Mouse (Mus musculus): ENCODE data around the gene Tmem266.

Gene Tmem266

DNA sequence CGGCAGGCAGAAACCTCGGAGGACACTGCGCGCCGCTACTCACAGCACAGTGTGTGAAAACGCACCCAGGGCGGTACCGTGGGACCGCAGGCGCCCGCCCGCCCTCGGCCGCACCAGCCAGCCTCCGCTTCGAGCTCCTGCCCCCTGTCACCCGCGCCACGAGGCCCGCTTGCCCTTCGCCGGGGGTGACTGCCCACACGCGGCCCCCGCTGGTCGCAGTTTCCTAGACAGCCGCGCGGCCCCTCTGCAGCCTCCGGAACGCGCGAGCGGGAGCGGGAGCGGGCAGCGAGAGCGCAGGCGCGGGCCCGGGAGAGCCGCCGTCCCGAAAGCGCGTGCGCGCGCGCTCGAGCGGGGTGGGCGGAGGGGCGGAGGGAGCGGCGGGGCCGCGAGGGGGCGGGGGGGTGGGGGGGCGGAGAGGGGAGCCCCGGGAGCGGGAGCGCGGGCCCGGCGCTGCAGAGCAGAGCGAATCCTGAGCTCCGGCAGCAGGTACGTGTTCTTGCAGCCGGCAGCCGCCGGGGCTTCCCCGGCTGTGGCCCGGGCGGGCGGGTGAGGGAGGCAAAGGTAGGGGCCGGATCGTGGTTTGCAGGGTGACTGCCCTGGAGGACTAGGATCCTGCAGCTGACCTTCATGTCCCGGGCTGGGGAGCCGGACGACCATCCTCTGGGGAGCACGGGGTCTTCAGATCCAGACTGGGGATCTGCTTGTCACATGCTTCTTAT, at the start of gene Tmem266, which contains the start of gene Nrg4:
Gene Tmem266 (plus strand): TSS at position 399 of the 719 bp plus-strand sequence.
Gene Nrg4 (minus strand): TSS at position 330 of the 719 bp plus-strand sequence.
- DNase-seq: peak; percentile 83

DNA sequence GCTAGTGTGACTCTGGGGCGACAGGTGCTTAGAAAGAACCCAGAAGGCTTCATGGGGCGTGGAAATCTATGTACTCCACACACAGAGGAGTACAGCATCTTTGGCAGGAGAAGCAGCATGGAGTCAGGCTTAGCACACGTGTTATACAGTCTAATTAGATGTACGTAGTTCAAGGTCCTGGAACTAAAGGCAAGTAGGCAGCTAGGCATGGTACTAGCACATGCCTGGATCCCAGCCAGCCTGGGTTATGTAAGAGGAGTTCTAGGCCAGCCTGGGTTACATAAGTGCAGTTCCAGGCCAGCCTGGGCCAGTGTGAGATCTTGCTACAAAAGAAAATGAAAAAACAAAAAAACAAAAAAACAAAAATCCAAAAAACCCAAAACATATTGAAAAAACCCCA, 49.2 kb upstream of the Tmem266 start:
- DNase-seq: no peak

DNA sequence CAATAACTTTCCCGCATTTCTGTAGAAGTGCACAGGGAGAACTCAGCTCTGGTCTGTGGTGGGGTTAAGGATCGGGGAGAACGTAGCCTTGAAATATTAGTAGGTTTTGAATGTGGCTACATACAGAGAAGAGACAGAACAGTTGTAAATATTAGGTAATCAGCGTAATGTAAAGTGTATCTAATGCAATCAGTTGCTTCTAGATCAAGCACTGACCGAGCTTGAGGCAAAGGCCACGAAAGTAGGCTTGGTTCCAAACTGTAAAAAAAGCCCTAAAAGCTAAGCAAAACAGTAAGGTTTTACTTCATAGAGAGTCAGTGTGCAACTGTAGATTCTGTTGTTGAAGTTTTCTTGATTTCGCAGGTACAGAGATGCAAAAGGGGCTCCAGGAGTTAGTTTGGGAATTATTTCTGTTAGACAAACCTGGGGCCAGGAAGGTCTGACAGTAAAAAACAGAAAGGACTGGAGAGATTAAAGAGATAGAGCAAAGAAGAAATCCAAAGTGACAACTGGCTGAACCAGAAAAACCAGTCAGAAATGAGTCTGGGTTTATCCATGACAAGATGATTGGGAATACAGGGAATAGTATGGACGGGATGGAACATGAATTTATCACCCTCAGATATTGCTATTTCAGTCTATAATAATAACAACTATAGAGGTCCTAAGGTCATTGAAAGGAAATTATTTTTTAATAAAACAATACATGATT, 47.4 kb upstream of the Tmem266 start:
- no peak for DNase-seq

DNA sequence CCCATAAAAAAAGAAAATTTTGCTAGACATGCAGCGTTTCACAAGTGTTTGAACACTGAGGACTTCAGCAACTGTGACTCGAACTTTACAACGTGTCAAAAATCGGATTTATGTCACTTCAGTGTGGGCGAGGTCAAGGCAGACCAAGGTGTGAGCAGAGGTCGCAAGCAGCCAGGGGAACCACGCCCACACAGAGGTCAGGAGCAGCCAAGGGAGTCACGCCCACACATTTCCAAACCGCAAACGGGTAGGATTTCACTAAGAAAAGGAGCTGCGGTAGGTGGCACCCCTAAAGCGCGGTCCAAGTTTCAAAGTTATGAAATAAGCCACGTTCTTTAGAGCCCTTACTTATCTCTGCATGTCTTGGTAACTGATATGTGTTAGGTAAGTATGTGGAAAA, 43.2 kb upstream of the Tmem266 start:
- no peak for DNase-seq

DNA sequence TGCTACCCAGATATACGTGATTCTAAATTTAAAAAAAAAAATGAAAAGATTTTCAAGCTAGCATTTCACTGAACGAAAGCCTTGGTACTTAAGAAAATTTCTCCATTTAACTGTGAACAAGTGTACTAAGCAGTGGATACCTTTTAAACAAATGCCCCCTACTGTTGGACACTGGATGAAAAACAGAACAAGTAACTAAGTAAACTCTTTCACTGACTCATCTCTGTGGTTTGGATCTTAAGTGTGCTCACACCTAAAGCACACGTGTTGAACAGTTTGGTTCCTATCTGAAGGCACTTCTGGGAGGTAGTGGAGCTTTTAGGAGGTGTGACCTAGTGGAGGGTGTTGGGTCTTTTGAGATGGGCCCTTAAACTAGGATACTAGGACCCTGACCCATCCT, 41.5 kb upstream of the Tmem266 start:
- DNase-seq: no peak

DNA sequence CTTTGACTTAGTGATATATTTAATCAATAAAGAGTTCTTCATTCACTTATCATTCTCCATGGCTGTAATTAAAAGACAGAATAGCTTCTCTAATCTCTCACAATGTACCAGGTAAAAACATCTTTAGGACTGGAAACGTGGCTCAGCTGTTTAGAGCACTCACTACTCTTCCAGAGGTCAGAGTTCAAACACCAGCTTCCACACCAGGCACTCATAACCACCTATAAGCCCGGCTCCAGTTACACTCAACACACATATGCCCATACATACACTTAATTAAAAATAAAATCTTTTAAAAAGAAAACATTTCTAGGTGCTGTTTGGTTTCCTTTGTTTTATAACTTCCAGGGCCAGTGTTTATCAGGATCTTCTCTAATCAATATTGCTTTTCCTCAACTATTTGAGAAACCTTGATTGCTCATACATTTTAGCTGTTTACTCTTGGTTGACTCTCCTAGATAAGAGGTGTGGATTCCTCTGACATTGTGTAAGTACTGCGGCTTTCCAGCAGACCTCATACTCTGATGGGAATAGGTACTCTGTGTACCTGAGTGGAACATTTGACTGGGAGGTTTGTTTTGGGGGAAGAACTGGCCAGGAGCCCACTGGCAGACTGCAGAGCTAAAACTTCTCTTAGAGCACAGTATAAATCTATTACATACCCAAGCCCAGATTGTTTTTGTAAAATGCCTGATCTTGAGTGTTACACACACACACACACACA, 37.1 kb upstream of the Tmem266 start:
- no peak for DNase-seq

DNA sequence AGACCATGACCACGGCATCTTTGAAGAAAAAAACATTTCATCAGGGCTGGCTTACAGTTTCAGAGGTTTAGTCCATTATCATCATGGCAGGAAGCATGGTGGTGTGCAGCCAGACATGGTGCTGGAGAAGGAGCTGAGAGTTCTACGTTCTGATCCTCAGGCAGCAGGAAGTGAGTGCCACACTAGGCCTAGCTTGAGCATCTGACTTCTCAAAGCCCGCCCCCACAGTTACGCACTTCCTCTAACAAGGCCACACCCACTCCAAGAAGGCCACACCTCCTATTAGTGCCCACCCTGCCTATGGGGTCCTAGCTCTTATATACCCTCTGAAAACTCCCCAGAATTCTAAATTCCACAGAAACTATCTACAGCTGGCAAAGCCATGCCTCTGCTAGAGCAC, 34.7 kb upstream of the Tmem266 start:
- DNase-seq: no peak

DNA sequence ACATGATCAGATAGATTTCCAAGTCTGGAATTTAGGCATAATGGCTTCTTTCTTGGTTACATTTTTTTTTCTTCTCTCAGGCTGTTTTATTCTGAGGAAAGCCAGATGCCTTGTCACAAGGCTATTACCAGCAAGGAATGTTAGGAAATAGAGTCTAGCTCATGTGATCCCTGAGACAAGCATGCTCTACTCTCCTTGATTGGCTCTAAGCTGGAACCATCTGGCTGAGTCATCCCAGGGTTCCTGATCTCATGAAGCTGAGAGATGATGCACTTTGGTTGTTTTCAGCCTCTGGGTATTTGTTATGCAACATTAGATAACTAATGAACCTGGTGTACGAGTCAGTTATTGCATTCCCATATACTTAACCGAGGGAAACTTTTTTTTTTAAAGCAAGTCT, 30.5 kb upstream of the Tmem266 start:
- no peak for DNase-seq

DNA sequence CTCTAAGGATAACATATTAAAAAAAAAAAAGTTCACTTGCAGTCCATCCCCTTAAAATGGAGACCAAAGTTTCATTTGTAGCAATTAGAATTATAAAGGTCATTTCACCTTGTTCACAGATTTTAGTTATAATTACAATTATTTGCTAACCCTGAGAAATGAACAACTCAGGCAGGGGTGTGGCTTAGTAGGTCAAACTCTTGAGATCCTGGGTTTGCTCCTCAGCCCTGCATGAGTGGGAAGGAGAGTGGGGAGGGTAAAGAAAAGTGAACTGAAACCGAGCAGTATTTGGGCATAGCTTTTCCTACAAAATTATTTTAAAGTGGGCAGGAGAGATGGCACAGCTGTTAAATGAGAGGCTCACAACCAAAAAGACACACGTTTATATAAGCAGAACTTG, 19.6 kb upstream of the Tmem266 start:
- DNase-seq: no peak

DNA sequence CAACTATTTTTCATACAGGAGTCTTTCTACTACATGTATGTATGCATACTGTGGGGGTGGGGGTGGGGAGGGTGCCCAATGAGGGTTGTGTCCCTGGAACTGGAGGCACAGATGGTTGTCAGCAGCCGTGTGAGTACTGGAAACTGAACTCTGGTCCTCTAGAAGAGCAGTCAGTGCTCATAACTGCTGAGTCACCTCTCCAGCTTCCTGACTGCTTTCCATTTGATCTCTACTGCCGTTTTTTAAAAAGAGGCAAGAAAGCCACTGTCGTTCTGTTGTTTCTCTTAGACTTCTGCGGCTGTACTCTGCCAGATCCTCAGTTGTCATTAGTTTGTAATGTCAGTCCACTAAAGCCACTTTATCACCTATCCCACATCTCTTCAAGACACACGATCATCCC, 19.2 kb upstream of the Tmem266 start:
- no peak for DNase-seq

DNA sequence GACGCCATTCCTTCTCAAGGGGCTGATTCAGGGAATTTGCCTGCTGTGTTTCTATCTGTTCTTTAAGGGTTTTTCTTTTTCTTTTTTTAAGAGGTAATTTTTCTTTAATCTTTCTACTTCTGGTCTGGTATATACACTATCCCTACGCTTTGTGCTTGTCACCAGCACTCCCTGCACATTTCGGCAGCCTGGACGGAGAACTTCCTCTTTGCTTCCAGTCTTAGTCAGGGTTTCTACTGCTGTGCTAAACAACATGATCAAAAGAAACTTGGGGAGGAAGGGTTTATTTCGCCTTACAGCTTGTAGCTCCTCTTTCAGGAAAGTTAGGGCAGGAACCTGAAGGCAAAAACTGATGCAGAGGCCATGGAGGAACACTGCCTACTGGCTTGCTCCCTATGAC, 18.3 kb upstream of the Tmem266 start:
- DNase-seq: no peak

DNA sequence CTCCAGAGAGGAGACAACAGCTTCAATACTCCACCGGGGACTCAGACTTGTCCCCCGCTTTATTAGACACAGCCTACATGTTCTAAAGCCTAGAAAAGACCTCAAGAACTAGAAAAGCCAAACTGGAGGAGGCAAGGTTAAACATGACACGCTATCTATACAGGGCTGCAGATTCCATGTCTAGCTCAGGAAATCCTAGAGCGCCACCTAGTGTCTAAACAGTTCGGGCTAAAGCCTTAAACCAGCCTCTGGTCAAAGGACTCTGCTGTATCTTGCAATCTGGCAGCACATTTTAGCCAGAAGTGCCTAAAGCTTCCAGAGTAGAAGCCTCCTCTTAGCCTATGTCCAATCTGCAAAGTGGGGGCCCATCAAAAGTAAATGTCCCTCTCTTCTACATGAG, 15.2 kb upstream of the Tmem266 start:
- DNase-seq: peak; percentile 66

DNA sequence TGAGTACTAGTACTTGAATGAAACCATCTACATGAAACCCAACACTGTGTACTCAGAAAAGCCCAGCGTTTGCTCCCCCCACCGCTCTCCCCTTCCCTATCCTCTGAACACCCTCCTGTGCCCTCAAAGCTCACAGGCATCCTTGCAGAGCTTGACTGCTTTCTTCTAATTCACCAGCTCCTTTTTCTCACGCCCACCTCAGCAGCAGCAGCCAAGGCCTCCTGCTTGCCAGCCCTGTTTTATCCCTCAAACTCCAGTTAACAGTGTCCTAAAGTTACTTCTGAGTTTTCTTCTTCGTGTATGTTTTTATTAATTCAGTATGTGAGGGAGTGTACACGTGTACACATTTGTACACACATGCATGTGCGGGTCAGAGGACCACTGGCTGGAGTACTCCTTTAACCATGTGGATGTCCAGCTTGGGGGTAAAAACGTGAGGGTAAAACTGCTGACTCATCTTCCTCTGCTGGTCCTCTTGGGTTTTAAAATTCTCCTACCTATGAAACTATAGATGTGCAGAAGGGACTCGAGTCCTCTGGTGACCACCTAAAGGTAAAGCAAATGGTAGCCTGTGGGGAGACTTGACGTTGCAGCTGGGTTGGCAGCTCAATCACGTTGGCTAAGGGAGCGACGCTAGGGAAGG, 13.0 kb upstream of the Tmem266 start:
- DNase-seq: no peak

DNA sequence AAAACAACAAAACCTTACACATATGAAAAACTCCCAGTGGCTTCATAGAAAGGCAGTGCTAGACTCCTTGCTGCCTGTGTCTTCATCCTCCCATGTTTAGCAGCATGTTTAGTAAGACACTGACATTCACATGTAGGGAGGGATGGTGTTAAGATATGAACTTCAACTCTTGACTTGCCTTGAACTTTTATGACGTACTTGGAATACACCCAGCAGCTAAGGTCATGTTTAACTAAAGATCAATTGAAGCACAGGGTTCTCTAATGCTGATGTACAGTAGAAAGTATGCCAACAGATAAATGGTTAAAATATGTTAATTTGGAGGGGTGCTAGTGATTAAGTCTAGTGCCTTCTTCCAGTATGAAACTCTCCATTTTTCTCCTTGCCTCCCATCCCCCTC, 4.1 kb upstream of the Tmem266 start:
- no peak for DNase-seq

DNA sequence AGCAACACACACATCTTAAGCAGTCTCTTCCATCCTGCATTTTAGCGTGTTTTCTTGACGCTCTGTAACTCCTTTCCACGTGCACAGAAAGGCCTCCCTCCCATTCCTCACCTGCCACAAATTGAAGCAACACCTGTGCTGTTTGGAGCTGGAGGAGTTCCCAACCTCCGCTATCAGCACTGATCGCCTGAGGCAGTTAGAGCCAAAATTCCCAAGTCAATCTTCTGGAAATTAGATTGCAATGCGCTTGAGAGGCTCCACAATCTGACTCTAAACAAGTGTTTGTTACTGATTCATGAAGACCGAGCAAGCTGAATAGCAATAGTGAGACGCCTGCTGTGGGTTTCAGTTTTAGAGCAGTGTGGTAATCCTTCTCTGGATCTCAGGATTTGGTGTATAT, 2.6 kb upstream of the Tmem266 start:
- DNase-seq: no peak

DNA sequence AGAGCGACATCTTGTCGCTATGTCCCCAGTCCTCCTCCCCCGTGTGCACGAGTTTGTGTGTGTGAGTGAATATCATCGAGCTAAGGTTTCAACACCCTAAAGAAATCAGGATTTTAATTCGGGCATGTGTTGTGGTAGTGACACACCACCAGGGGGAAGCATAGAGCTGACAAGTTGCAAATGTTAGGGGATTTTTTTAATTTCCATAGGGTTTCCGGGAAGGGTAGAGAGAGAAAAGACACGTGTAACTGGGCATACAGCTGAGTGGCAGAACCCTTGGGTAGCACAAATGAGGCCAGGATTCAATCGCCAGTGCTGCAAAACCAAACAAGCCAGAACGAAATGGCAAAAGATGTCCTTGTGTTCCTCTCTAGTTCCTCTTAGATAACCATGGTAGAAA, 2.2 kb upstream of the Tmem266 start:
- DNase-seq: peak; percentile 14

DNA sequence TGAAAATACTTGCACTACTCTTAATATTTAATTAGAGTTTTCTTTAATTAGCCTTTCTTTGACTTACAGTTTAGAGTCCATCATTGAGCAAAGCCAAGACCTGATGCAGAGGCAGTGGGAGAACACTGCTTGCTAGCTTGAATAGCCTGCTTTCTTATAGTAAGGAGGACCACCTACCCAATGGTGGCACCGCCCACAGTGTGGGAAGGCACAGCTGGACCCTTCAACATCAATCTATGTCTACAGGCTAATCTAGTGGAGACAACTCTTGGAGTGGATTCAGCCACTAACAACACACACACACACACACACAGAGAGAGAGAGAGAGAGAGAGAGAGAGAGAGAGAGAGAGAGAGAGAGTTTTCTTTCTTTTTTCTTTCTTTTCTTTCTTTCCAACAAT, 1.7 kb upstream of the Tmem266 start:
- no peak for DNase-seq

DNA sequence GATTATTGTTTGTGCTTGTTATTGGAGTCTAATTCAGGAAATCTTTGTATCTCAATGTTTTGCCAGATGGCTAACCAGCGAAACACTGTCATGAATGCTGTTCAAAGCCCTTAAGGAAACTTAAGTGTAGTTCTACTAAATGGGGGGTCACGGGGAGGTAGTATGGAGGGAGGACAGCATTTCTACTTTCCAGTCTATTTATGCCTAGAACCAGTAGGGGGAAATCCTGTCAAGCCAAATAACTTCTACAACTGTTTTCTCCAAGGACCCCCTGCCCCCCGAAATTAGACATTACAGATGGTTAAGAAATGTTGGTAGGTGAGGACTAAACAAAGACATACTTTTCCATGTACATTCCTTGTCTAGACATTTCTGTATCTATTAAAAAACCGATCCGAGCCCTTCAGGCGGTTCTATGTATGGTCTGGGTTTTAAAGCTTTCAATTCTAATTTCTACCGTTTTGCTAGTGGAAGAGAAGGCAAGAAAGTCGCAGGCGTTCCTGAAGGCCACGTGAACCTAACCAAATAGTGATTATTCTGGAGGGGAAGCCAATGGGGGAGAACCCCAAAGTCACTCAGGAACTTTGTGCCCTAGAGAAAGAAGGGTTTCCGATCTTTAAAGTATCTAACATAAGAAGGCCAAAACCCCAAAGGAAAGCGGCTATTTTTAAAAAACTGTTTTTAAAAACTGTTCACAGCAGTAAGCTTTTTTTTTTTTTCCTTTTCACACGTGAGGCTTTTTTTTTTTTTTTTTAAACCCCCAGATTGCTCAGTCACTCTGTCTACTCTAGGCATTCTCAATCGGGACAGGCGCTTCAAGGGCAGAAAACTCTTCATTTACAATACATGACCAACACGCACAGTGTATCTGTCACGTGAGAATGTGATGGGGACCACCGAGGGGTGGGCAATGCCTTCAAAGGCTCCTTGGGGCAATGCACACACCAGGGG, 874 bp upstream of the Tmem266 start:
- DNase-seq: no peak

DNA sequence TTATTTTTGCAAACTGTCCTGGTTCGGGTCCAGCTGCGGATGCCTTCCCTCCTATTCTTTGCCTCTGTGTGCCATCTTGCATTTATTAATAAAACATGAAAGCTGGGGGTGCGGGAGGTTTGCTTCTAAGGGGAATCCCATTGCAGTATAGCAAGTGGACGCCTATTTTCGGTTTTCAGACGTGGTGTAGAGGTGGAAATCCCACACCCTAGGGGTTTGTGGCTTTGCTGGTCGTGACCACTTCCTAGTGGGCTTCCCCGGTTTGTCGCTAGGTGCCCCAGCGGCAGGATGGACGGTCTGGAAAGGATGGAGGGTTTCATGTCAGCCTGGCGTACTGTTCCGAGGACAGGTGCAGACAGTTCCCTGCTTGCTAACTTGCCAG, 512 bp downstream of the Tmem266 start:
- DNase-seq: no peak

DNA sequence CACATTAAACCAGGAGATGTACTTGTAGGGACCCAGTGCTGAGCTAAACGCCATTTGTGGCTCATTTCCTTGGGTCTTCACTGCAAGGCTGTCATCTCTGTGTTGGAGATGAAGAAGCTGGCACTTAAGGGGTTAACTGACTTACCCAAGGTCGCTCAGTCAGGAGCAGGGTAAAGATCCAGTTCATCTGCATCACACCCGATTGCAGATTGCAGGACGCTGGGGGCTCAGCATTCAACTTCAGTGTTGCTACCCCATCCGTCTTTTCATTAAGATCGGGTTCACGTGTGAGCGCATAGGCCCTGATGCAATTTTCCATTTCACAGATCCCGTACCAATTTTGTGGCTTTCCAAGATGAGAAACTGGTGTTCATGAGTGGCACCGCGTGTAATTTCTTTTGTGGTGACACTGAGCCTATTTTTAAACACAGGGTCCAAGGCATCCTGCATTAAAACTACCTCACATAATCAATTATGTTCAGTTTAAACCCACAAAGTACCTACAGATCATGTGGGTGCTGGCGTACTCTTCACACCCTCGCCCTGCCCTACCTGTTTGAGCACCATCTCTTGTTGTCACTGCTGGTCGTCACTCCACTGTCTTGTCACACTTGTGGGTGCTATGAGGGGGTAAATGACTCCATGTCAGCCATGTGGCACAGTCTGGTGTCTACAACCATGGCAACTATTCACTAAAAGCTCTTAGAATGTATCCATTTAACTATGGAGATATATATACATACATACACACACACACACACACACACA, 1.6 kb downstream of the Tmem266 start:
- no peak for DNase-seq

DNA sequence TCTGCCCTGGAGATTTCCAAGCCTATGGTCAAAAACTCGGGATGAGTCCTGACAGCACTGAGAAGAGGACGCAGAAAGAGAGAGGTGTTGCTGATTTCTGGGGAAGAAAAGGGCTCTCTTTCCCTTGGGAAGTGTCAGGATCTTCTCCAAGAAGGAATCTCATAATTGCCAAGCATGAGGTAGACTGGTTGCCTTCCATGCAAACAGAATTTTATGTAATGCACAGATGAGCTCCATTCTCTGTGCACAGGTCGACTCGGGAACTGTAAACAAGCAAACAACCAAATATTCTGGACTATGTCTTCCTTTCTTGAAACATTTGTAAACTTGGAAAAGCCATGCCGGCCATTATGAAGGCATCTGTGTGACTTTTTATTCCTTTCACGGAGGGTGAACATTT, 2.7 kb downstream of the Tmem266 start:
- no peak for DNase-seq

DNA sequence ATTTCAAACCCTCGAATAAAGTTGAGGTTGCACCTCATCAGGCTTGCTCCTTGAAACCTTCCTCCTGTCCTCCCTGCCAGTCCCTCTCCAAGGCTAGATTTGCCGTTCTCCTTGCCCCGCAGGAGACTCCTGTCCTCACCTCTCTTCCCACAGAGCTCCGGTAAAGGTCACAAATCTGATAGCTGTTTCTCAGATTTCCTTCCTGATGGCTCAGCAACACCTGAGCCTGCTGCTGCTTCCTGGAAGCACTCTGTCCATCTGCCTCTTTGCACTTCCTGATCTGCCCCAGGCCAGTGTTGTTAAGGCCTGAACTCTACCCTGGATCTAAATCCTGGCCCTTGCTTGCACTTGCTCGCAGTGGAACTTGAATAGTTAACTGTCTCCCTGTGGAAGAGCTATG, 5.8 kb downstream of the Tmem266 start:
- no peak for DNase-seq

Data from right cerebral cortex, postnatal 14 days (tissue).